Mouse (Mus musculus): Measurements from ENCODE around the gene Gm21852.
"Not testable (repeated sequence)": the region's sequence is repeated elsewhere in the genome, so short reads cannot be mapped to it uniquely, and the experiment has no call there.

Gene Gm21852

DNA sequence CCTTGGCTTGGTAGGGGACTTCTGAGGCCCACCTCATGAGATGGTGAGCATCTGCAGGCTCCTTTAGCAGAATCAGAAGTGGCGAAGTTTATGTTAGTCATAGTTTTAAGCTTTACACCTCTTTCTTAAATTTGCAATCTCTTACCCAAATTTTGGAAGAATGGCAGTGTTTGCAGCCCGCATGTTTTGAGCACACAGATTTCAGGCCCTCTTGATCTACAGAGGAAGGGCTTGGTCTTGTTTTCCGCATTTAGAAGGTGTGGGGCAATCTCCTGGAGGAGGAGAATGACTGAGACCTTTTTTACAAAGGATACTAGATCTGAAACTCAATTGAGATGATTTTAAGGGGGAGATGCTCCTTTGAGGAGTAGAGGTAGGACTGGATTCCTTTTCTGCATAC, at the start of gene Gm21852:
Gene Gm21852 (minus strand): TSS at position 101 of the 400 bp plus-strand sequence.
- not testable (repeated sequence) for DNase-seq
